Mouse (Mus musculus) cortical plate, adult 2 months (tissue): ENCODE results near the gene Ust. TPM values are rescaled to one million over a fixed set of nuclear protein-coding genes. Genes with fewer than 3 reads are reported as not detected.

Experiments used
- H3K27ac ChIP-seq: fragments of 200-500 bp; 2 replicates; pipeline ENCODE4 v1.5.1; 2012; ENCODE audit warnings: low read length, control low read depth, inconsistent platforms; ENCODE audit not compliant: insufficient read depth
- H3K4me1 ChIP-seq: fragments of 200-500 bp; 2 replicates; pipeline ENCODE4 v1.6.1; 2011; ENCODE audit warnings: low read length; ENCODE audit not compliant: control insufficient read depth, insufficient read depth
- H3K4me3 ChIP-seq: fragments of 200-500 bp; 2 replicates; pipeline ENCODE4 v1.5.1; 2011; ENCODE audit warnings: mild to moderate bottlenecking, low read length, control low read depth; ENCODE audit not compliant: insufficient read depth
- CTCF ChIP-seq: fragments of 200-500 bp; IDR thresholded peaks from 2 replicates; pipeline ENCODE4 v1.5.1; 2011; ENCODE audit warnings: mild to moderate bottlenecking, control low read depth, low read length; ENCODE audit not compliant: insufficient read depth; ENCODE audit errors: extremely low read depth
- POLR2A ChIP-seq: fragments of 200-500 bp; IDR thresholded peaks from 2 replicates; pipeline ENCODE4 v1.6.1; 2011; ENCODE audit warnings: mild to moderate bottlenecking, low read length, control low read depth; ENCODE audit not compliant: insufficient read depth; ENCODE audit errors: extremely low read depth
- polyA plus RNA-seq: library from polyadenylated mRNA; depleted of rRNA; stranded (reverse); fragments of >200 nt; gene quantifications from 2 replicates; pipeline ENCODE4 v1.2.3, GENCODE M21; 2012

The Ust gene
- polyA plus RNA-seq, 1 experiment, result 10.2 TPM

DNA sequence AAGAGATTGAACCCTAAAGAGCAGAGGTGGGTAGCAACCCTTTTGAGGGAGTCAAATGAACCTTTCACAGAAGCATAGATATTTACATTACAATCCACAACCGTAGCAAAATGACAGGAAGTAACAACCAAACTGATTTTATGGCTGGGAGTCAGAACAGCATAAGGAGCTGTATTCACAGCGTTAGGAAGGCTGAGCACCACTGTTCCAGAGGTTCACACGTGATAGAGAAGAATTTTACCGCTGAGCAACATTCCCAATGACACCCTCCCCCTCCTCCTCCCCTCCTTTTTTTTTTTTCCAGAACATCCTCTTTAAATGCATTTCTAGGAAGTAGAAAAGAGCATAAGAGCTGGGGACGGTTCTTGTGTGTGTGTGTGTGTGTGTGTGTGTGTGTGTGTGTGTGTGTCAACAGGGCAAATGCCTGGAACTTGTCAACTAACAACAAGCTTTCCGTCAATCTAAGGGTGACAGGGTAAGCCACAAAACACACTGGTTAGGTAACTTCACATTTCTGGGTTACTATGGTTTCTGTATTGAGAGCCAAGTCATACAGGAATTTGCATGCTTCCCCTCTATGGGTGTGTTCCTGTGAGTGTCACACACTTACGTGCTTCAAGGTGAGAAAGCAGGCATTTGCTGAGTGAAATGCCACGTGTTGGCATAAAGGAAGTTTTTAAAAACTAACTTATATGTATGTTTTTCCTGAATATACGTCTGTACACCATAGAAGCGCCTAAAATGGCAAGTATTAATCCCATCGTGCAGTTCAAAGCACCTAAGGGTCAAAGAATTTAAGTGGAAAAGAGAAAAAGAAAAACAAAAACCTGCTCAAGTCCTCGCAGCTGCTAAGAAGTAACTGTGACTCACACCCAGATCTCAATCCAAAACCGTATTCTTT is 13.0 kb downstream of the Ust start:
- peaks cover 5% of the 10 kb centered on the region for H3K4me1 ChIP-seq
- TF ChIP-seq POLR2A (no peak), CTCF (no peak)
- no peak overlapping the region for H3K4me3 ChIP-seq
- no peak overlapping the region for H3K27ac ChIP-seq

DNA sequence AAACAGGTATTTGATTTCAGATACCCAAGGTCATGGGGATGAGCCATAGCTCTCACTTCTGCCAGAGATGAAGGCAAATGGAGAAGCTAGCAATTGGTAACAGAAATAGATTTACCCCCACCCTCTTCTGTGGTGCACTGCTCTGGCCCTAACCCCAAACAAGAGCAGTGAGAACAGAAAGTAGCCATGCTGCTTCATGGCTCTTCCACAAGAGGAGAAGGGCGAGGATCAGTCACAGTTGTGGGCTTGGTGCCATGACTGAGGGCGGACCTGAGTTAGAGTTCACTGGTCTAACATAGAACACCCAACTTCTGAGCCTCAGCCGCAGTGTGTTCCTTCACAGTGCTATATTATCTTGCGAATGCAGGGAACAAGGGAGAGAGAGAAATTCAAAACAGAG is 13.8 kb downstream of the Ust start:
- H3K27ac ChIP-seq, result no peak overlapping the region
- TF ChIP-seq CTCF, result no peak
- no peak for TF ChIP-seq POLR2A
- no peak overlapping the region for H3K4me3 ChIP-seq
- H3K4me1 ChIP-seq, result peaks cover 5% of the 10 kb centered on the region

GRCm38 (mm10) chr10:8498951-8499891 is 19.4 kb downstream of the Ust start:
- no peak overlapping the region for H3K4me3 ChIP-seq
- H3K27ac ChIP-seq, result no peak overlapping the region; the same call in 1 of the 2 replicates
- no peaks in the 10 kb centered on the region for H3K4me1 ChIP-seq
- no peak for TF ChIP-seq CTCF
- TF ChIP-seq POLR2A, result no peak

- Histone ChIP-seq H3K4me1 (no peaks in the 10 kb centered on the region), H3K27ac (no peak overlapping the region), H3K4me3 (no peak overlapping the region)
- no peak for TF ChIP-seq POLR2A
- TF ChIP-seq CTCF, result no peak
These were observed 23.0 kb downstream of the Ust start for GRCm38 (mm10) chr10:8495543-8496141.

DNA sequence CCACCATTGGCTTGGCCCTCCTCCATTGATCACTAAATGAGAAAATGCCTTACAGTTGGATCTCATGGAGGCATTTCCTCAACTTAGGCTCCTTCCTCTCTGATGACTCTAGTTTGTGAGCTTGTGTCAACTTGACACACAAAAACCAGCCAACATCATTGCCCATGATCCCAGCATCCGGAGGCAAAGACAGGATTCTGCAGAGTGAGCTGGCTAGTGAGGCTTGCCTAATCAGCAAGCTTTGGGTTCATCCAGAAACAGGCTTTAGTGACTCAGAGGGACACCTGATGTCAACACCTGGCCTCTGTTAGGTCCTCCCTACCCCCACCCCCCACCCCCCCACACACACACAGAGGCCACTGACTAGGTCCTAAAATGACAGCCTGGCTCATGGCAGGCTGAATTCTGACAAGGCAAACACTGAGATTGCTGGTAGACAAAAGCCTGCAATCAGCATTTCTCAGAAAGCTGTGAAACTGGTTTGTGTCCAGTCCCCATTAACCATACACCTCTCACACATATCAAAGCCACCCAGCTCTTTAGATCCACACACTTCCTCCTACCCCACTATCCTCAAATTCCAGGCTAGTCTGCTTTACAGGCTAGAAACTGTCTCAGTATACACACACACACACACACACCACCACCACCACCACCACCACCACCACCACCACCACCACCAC is 26.6 kb downstream of the Ust start:
- Histone ChIP-seq H3K4me1 (no peaks in the 10 kb centered on the region), H3K4me3 (no peak overlapping the region), H3K27ac (no peak overlapping the region)
- TF ChIP-seq POLR2A (no peak), CTCF (no peak)

- no peak overlapping the region for H3K4me3 ChIP-seq
- TF ChIP-seq POLR2A, result no peak
- no peak for TF ChIP-seq CTCF
- H3K27ac ChIP-seq, result no peak overlapping the region
- no peaks in the 10 kb centered on the region for H3K4me1 ChIP-seq
These were observed 31.2 kb downstream of the Ust start for GRCm38 (mm10) chr10:8487388-8487787.

DNA sequence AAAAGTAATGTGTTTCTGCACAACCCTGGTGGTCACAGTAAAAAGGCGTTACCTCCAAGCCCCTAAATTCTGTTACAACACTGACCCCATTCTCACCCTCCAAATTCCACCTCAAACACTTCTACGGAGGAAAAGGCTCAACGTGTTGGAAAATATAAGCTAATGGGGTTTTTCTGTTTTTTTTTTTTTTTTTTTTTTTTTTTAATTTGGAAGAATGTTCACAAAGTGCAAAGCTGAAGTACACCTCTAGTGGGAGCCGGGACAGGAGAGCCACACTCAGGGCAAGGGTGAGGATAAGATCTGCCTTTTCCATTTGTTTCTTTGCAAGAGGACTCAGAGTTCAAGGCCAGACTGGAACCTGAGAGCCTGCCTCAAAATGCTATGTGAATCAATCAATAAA is 34.1 kb downstream of the Ust start:
- Histone ChIP-seq H3K27ac (no peak overlapping the region), H3K4me1 (no peaks in the 10 kb centered on the region), H3K4me3 (no peak overlapping the region)
- no peak for TF ChIP-seq CTCF
- no peak for TF ChIP-seq POLR2A

DNA sequence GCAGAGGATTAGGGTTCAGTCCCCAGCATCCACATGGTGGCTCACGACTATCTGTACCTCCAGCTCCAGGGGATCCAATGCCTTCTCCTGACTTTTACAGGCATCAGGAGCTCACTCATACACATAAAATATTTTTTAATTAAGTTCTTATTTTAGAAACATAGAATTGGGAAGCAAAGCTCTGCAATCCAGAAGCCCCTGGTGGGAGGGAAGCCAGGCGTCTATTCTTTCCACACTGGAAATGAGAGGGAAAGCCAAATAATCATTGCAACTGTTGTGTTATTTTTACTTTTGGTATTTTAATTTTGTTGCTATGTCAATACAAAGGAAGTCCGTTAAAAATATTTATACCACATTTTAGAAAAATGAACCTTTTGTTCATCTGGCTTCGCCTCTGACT is 35.8 kb downstream of the Ust start:
- TF ChIP-seq POLR2A, result no peak
- TF ChIP-seq CTCF, result no peak
- Histone ChIP-seq H3K27ac (no peak overlapping the region), H3K4me1 (no peaks in the 10 kb centered on the region), H3K4me3 (no peak overlapping the region)

DNA sequence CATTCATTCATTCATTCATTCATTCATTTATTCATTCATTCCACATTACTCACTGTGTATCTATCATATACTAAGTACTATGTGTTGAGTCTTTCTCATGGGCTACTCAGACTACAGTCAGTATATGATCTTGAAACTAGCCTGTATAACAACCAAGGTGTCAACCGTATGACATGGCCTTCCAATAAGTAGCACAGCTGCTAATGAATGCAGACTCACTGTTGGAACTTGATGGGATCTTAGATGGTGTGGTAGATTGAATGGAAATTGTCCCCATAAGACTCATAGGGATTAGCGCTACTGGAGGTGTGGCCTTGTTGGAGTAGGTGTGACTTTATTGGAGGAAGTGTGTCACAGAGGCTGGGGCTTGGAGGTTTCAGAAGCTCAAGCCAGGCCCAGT is 38.8 kb downstream of the Ust start:
- no peak overlapping the region for H3K27ac ChIP-seq
- H3K4me3 ChIP-seq, result no peak overlapping the region
- H3K4me1 ChIP-seq, result no peaks in the 10 kb centered on the region
- TF ChIP-seq CTCF, result no peak
- TF ChIP-seq POLR2A, result no peak
